Mouse (Mus musculus) urinary bladder, postnatal 10 days (tissue): ENCODE results near the gene Ppil2.

ENCODE experiments used
- DNase-seq: peaks from one replicate; pipeline ENCODE4 v3.0.0; 2022; ENCODE audit warnings: low spot score

Ppil2 gene

GRCm38 (mm10) chr16:17096938-17097337, 14.1 kb downstream of the Ppil2 start:
- DNase-seq, result no peak

- no peak for DNase-seq
Observed at GRCm38 (mm10) chr16:17088346-17088745, 22.7 kb downstream of the Ppil2 start.

- DNase-seq, result no peak
Observed at GRCm38 (mm10) chr16:17086669-17087193, 24.3 kb downstream of the Ppil2 start.

DNA sequence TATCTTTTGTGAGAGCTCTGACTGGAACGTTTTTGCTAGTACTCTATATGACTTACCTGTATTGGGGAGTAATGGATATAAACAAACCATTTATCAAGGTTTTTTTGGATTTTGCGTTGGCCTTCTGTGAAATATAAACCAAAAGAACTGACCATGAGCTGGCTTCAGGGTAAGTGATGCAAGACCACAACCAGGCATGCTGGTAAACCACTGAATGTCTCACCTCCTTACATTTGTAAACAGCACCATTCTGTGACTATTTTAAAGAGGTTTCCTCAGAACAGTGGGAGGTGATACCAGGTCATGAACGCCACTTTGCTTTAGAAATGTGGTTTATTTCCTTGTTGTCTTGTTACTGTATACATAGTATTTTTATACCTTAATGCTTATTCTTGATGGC, 24.8 kb downstream of the Ppil2 start:
- DNase-seq, result no peak

DNA sequence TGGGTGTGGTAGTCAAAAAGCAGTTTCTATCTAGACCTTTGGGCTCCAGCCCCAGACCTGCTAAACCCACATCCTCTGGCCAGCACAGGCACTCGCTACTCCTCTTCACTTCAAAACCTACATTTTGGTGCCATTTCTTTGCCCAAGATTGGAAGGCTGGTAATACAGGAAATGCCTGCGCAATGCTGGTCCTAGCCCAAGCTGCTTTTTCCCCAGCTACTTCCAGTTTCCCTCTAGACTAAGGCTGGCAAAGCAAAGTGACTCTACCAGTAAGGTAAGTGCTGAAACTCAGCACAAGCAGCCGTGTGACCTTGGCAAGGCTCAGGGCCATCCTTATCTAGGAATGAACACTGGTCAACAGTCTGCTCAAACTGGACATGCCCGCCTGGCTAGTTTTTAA, 25.4 kb downstream of the Ppil2 start:
- DNase-seq, result no peak

DNA sequence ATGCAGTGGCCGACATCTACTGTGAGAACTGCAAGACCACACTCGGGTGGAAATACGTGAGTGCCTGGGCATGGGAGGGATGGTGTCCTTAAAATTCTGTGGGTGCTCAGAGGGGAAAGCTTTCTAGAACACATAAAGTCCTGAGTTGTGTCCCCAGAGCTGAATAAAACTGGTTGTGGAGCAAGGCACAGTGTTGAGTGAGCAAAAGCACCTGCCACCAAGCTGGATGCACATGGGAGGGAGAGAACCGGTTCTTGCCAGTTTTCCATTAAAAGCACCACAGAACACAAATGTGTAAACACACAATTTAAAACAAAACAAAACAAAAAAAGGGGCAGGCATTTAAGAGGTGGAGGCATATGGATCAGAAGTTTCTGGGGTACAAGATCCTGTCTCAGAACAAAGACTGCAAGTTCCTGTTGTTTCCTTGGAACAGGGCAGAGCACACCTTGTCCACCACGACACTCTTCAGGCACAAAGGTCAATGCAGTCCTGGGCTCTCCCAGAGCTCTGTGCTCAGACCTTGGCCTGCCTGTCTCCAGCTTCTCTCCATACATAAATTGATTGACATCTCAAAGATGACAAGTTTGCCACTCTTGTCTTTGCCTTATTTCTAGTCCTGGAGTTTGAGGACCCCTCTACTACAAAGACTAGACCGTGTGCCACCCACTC, 28.8 kb downstream of the Ppil2 start:
- DNase-seq, result no peak

GRCm38 (mm10) chr16:17078101-17078500, 33.0 kb downstream of the Ppil2 start:
- DNase-seq, result no peak

DNA sequence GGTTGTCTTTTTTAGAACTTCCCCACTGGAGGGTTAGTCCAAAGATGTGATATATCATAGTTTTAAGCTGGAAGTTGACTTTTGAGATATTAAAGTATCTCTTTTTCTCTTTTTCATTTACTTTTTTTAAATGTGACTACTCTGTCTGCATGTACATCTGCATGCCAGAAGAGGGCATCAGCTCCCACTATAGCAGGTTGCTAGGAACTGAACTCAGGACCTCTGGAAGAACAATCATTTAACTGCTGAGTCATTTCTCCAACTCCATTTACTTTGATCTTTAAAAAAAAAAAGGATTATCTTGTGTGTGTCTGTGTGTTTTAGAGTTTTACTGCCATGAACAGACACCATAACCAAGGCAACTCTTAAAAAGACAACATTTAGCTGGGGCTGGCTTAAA, 34.2 kb downstream of the Ppil2 start:
- no peak for DNase-seq

DNA sequence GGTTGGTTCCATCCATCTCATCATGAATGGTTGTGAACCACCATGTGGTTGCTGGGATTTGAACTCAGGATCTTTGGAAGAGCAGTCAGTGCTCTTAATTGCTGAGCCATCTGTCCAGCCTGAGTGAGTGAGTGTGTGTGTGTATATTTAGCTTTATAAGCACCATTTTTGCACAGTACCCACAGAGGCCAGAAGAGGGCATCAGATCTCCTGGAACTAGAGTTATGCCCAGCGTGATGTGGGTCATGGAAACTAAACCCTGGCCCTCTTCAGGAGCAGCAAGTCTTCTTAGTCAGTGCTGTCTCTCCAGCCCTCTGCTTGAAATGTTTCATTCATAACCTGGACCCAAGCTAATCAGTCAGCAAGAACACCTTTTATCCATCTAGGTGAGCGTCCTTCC, 34.8 kb downstream of the Ppil2 start:
- no peak for DNase-seq

DNA sequence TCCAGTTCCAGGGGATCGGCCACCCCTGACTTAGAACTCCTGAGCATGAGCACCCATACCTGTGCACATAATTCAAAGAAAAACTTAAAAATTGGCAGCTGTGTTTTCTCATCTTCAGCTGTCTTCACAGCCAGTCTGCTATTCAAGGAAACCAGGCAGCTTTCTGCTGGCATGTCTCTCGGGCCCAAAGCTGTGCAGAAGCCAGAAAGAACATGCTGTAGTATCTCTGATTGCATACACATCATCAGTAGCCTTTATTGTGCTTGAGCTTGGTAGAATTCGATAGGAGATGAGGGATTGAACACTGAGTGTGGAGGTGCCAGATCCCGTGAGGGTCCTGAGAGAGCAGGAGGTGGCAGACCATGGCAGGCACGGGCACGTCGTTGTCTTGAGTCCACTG, 38.1 kb downstream of the Ppil2 start:
- no peak for DNase-seq

GRCm38 (mm10) chr16:17070716-17071115, 40.3 kb downstream of the Ppil2 start:
- no peak for DNase-seq

DNA sequence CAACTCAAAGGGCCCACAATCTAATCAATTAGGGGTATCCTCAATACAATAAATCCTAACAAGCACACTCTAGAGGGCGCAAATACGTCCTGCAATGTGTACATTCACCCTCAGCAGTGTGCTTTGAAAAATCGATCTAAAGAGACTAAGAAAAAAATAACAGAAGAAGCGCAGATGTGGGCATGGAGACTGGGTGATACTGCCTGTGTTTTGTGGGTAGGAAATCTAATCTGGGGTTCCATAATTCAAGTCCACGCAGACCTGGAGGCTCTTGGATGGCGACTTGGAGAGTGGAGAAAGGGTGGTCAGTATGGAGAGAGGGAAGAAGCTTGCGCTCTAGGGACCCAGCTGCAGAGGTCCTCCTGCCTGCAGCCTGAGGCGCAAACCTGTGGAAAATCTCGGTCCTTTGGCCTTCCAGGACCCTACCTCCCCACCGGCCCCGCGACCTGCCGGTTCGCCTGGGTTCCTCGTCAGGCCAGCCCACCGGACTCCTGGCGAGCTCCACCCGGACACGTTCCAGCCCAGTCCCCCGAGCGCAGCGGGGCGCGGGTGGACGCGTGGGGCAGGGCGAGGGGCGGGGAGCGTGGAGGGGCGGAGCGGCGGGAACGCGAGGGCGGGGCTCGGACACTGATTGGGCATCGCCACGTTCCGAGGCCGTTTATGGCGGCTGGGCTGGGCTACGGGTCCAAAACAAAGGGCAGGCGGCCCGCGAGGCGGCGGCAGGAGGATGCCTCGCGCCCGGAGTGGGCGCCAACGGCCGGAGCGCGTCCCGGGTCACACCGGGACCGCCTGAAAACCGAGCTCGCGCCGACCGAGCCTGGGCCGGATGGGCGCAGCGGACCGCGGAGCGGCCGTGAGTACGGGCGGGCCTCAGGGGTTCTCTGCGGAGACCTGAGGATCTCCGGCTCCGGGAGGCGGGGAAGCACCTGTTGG, 41.3 kb downstream of the Ppil2 start, which contains the start of gene Ypel1:
Ypel1 (plus strand) TSS at position 186 of the 933 bp plus-strand sequence.
- DNase-seq, result peak; percentile 71

GRCm38 (mm10) chr16:17067552-17067951, 43.5 kb downstream of the Ppil2 start:
- no peak for DNase-seq

DNA sequence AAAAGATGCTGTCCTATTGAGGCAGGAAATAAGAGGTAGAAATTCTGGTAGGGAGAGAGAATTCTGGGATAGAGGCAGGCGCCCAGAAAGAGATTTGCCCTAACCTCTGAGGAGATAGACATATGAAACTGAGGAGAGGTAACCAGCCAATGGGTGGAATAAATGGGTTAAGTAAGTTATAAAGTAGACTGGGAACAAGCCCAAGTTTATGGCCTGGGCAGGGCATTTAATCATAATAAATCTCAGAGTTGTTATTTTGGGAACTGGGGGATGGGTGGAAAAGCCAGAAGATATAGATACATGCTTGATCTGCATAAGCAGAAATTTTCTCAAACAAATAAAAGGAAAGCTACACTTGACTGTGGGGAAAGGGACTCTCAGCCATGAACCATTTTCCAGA, 48.7 kb downstream of the Ppil2 start:
- no peak for DNase-seq

GRCm38 (mm10) chr16:17055584-17055983, 55.5 kb downstream of the Ppil2 start:
- no peak for DNase-seq

DNA sequence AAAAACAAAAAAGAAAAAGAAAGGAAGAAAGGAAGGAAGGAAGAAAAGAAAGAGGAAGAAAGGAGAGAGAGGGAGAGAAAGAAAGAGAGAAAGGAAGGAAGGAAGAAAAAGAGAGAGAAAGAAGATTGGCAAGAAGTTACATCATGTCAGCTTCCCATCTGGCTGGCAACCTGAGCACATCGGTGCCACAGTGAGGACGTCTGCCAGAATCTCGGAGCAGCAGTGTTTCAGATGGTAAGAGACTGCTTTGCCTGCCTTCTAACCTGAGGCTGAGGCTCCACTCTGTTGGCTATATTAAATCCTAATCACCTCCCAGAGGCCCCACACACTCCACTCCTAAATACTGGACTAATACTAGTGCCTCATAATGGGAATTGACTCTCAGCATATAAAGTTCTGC, 57.2 kb downstream of the Ppil2 start:
- DNase-seq, result no peak

DNA sequence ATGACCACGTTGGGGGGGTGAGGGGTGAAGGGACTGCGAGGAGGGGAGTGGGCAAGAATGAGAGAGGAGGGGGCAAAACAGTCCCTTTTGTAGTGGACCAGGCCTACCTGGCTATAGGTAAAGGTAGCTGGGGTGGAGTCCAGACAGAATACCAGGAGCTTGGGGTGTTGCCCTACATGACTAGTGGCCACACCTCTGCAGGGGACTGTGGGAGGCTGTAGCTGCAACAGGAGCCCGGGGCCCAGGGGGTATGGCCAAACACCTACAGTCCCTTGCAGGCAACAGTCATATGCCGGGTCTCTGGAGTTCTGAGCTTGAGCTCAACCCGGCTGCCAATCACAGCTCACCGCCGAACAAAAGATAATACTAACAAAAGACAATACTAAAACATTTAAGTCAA, 59.0 kb downstream of the Ppil2 start:
- no peak for DNase-seq

- DNase-seq, result no peak
Observed at GRCm38 (mm10) chr16:17049886-17050285, 61.2 kb downstream of the Ppil2 start.

DNA sequence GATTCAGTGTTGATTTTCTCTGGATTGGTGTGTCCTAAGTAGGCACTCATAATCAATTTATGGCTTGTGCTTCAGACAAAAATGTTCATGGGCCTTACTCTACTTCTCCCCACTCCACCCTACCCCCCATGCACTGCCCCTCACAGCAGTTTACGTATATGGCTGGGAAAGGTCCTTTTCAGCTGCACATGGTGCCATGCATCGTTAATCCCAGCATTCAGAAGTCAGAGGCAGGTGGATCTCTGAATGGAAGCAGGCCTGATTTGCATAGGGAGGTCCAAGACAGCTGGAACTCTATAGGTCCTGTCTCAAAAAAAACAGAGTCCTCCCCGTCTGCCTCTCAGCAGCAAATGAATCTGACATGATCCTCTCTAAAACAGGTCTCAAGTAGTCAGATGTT, 65.8 kb downstream of the Ppil2 start:
- no peak for DNase-seq

DNA sequence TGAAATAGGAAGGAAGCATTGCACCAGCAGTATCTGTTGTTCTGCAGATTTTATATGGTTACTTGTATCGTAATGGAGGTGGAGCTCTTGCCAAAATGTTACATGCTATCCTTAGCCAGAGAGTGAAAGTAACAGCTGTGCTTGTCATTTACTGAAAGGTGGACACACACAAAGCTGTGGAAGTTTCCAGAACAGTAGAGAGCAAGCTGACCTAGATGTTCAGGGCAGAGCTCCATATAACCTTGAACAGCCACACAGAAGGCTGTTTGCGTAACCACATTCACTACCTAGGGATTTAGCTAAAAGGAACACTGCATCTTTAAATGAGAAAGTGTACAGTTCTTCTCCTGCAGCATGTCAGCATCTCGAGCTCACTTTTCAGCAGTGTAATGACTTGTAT, 66.7 kb downstream of the Ppil2 start:
- DNase-seq, result no peak

- DNase-seq, result no peak
Observed at GRCm38 (mm10) chr16:17041417-17041816, 69.6 kb downstream of the Ppil2 start.

DNA sequence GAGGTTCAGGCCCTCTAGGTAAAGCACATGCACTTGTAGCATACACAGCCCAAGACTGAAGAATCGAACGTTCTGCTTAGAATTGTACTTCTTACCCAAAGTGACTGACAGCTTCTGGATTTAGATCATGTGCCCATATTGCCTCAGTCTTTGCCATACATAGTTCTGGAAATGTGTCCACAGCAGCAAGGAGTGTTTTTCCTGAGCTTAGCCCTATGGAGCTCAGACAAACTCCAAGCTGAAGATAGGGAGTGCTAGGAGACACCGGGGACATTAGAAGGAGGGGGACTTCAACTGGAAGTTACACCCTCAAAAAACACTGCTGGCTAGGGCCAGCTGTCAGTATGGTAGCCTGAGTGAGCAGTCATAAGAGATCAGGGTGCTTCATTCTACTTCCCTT, 70.3 kb downstream of the Ppil2 start:
- DNase-seq, result no peak
